Mouse (Mus musculus) kidney, postnatal 0 days (tissue): ENCODE results near the gene Srebf2. TPM values are rescaled to one million over a fixed set of nuclear protein-coding genes. Genes with fewer than 3 reads are reported as not detected.

Experiments used
- ATAC-seq: fragments of 200-750 bp; cut with Nextera tagmentation; replicated peaks from 2 replicates; pipeline ENCODE4 v1.8.0; 2017; ENCODE audit warnings: low read depth, moderate number of reproducible peaks, moderate TSS enrichment, moderate library complexity; ENCODE audit not compliant: low FRiP score
- DNase-seq: peaks from one replicate; pipeline ENCODE4 v3.0.0-alpha.2; 2016; ENCODE audit warnings: low spot score
- H3K27ac ChIP-seq: fragments of 300-500 bp; sonication (generic); 2 replicates; pipeline ENCODE4 v1.5.1; 2014; ENCODE audit warnings: mild to moderate bottlenecking
- H3K27me3 ChIP-seq: fragments of 300-500 bp; sonication (generic); 2 replicates; pipeline ENCODE4 v1.6.1; 2014; ENCODE audit warnings: low read length, mixed read lengths; ENCODE audit not compliant: insufficient read depth
- H3K36me3 ChIP-seq: fragments of 300-500 bp; sonication (generic); 2 replicates; pipeline ENCODE4 v1.6.1; 2014; ENCODE audit warnings: low read length, mixed read lengths; ENCODE audit not compliant: insufficient read depth
- H3K4me1 ChIP-seq: fragments of 300-500 bp; sonication (generic); replicated peaks from 2 replicates; pipeline ENCODE4 v1.6.1; 2014; ENCODE audit warnings: antibody characterized with exemption, low read length, mixed read lengths; ENCODE audit not compliant: insufficient read depth
- H3K4me2 ChIP-seq: fragments of 300-500 bp; sonication (generic); 2 replicates; pipeline ENCODE4 v1.6.1; 2014; ENCODE audit warnings: mild to moderate bottlenecking, low read length, moderate library complexity, mixed read lengths
- H3K4me3 ChIP-seq: fragments of 300-500 bp; sonication (generic); replicated peaks from 2 replicates; pipeline ENCODE4 v1.5.1; 2014; ENCODE audit warnings: low read depth, low read length
- H3K9ac ChIP-seq: fragments of 300-500 bp; sonication (generic); 2 replicates; pipeline ENCODE4 v1.6.1; 2014; ENCODE audit warnings: low read depth, low read length
- H3K9me3 ChIP-seq: fragments of 300-500 bp; sonication (generic); replicated peaks from 2 replicates; pipeline ENCODE4 v1.6.1; 2016; ENCODE audit warnings: low read length, inconsistent platforms, mixed read lengths
- CTCF ChIP-seq: IDR thresholded peaks from 2 replicates; pipeline ENCODE4 v1.5.1; 2016; ENCODE audit warnings: antibody characterized with exemption, low read depth, mild to moderate bottlenecking, moderate library complexity
- WGBS: fragments of 180-500 bp; shearing (Covaris S2); extraction: QIAGEN DNeasy Blood & Tissue Kit; methylation state at CpG from one replicate; pipeline ENCODE4 v1.1.7; 2014; 5-methylcytosine and 5-hydroxymethylcytosine counted together
- polyA plus RNA-seq: library from polyadenylated mRNA; unstranded; fragments of >200 nt; fragmentation: Nextera tagmentation; extraction: Ambion mirVana; gene quantifications from 2 replicates; pipeline ENCODE4 v1.2.1, GENCODE M21; 2015

Srebf2 gene
- polyA plus RNA-seq, 1 experiment from 2014 or later: 89.0 TPM

DNA sequence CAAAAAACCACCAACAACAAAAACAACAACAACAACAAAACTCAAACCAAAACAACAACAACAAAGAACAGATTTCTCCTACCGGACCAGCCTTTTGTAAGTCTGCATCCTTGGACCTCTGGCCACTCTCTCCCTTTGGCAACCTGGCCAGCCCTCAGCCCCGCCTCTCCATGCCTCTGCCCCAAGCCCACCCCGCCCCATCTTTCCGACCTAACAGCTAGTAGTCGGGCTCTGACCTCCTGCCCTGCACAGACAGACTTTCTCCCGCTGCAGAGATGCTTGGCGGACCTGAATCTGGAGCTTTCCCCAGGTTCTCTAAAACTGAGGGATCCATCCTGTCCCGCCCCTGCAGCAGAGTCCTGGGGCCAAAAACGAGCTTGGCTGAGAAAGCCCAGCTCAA is 71.0 kb downstream of the Srebf2 start:
- no peaks in the 10 kb centered on the region for H3K4me1 ChIP-seq
- no peak for DNase-seq
- no peak overlapping the region for H3K4me2 ChIP-seq
- no peaks in the 10 kb centered on the region for H3K9me3 ChIP-seq
- no peaks in the 10 kb centered on the region for H3K36me3 ChIP-seq
- no peak overlapping the region for H3K27ac ChIP-seq
- ATAC-seq: no peak
- no peak for TF ChIP-seq CTCF
- no peak overlapping the region for H3K9ac ChIP-seq
- H3K27me3 ChIP-seq: peaks cover 26% of the 10 kb centered on the region
- WGBS: 51% methylated on average over 9 of the region's 9 CpGs
- no peak overlapping the region for H3K4me3 ChIP-seq

DNA sequence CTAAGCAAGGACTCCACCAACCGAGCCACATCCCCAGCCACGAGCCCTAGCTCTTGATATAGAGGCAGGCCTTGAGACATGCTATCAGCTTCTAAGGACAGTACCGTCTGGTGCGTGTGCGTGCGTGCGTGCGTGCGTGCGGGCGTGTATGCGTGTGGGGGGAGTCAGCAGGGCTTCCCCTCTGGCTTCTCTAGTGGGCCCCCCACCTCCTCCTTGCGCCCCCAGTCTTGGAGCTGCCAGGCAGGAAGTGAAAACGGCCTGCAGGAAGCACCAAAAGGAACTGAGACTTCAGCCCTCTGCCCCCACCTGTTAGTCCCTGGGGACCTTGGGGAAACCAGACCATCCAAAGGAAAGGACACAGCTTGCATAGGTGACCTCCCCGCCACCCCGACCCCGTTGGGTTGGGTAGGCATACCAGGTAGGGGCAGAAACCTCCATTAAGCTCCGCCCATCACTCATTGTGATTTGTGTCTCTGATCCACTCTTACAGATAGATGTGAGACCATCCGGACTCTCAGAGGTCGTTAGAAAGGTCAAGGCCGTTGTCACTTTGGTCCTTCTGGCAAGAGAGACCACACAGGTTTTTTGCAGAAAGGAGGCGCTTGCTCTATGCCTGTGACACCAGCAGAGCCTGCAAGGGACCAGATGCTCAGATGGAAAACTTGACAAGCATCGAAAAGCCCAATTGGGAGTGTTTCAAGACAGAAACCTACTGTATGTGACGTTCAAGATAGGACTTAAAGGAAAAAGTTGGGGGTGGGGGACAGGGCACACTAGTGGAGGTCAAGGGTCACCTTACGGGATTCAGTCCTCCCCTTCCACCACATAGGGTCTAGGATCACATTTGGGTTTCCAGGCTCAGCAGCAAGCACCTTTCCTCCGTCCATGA is 72.0 kb downstream of the Srebf2 start:
- H3K4me2 ChIP-seq: no peak overlapping the region
- ATAC-seq (no peak), DNase-seq (no peak)
- WGBS: 68% methylated on average over 26 of the region's 26 CpGs
- peaks cover 25% of the 10 kb centered on the region; the same call in 1 of the 2 replicates for H3K27me3 ChIP-seq
- no peaks in the 10 kb centered on the region for H3K36me3 ChIP-seq
- no peak overlapping the region for H3K4me3 ChIP-seq
- H3K9me3 ChIP-seq: no peaks in the 10 kb centered on the region
- no peak for TF ChIP-seq CTCF
- H3K4me1 ChIP-seq: peaks cover 1% of the 10 kb centered on the region; the same call in 1 of the 2 replicates
- no peak overlapping the region for H3K27ac ChIP-seq
- H3K9ac ChIP-seq: no peak overlapping the region

DNA sequence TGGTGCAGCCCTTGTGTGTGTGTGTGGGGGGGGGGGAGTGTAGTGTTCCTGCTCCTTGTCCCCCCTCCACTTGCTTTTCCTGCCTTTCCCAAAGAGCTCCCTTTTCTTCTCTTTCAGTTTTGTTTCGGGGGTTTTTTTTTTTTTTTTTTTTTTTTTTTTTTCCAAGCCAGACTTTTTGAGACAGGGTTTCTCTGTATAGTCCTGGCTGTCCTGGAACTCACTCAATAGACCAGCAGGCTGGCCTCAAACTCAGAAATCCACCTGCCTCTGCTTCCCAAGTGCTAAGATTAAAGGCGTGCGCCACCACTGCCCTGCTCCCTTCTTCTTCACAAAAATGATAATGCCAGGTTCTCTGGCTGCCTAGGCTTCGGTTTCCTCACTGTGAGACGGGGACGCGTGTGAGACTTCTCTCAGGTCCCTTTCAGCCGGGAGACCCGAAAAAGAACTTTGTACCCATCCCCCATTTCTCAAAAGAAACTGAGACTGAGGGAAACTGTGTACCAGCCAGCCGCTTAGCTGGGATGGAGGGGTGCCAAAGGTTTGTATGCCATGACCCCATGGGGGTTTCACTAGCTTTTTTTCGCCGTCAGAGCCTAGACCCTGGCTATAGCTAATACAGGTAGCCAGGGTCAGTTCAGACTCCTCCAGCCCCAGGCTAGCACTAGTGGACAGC is 73.2 kb downstream of the Srebf2 start:
- WGBS: 74% methylated on average over 12 of the region's 12 CpGs
- peaks cover 6% of the 10 kb centered on the region for H3K4me1 ChIP-seq
- no peak overlapping the region for H3K4me3 ChIP-seq
- H3K27me3 ChIP-seq: peaks cover 24% of the 10 kb centered on the region; the same call in 1 of the 2 replicates
- H3K4me2 ChIP-seq: no peak overlapping the region
- no peak for TF ChIP-seq CTCF
- DNase-seq: no peak
- no peak for ATAC-seq
- no peaks in the 10 kb centered on the region for H3K36me3 ChIP-seq
- H3K27ac ChIP-seq: no peak overlapping the region
- no peak overlapping the region for H3K9ac ChIP-seq
- no peaks in the 10 kb centered on the region for H3K9me3 ChIP-seq

GRCm38 (mm10) chr15:82221104-82221860 is 74.3 kb downstream of the Srebf2 start:
- Histone ChIP-seq H3K9me3 (no peaks in the 10 kb centered on the region), H3K4me1 (peaks cover 6% of the 10 kb centered on the region), H3K27me3 (peaks cover 14% of the 10 kb centered on the region; the same call in 1 of the 2 replicates), H3K4me2 (no peak overlapping the region), H3K9ac (no peak overlapping the region), H3K36me3 (no peaks in the 10 kb centered on the region), H3K27ac (no peak overlapping the region), H3K4me3 (no peak overlapping the region)
- ATAC-seq (no peak), DNase-seq (no peak)
- peak; percentile 26; the same call in 1 of the 2 replicates for TF ChIP-seq CTCF
- 60% methylated on average over 14 of the region's 14 CpGs for WGBS

- Histone ChIP-seq H3K4me2 (no peak overlapping the region), H3K4me1 (peaks cover 6% of the 10 kb centered on the region), H3K9me3 (no peaks in the 10 kb centered on the region), H3K9ac (no peak overlapping the region), H3K27ac (no peak overlapping the region), H3K4me3 (no peak overlapping the region), H3K36me3 (no peaks in the 10 kb centered on the region), H3K27me3 (peaks cover 14% of the 10 kb centered on the region; the same call in 1 of the 2 replicates)
- 34% methylated on average over 7 of the region's 7 CpGs for WGBS
- TF ChIP-seq CTCF: no peak
- no peak for ATAC-seq
- DNase-seq: no peak
Observed at GRCm38 (mm10) chr15:82223251-82223650, 76.3 kb downstream of the Srebf2 start.
